ENCODE assay signal across 8 mouse cellular contexts in genomic region chr12:73113196-73113595, GRCm38 (mm10). TPM values are rescaled to one million over a fixed set of nuclear protein-coding genes. Genes with fewer than 3 reads are reported as not detected.
DNase-seq lines count a peak whose midpoint lies in the region; TF ChIP-seq lines count a peak whose summit lies in the region.

Gene Six4 (minus strand): TSS chr12:73113456.

- peak within 1 kb of the TSS; percentile 52 for H3K4me3 ChIP-seq in cortical plate, adult 2 months (ENCODE audit: insufficient read depth, low read length)
- H3K4me3 ChIP-seq in midbrain, embryonic 10.5 days, result peak within 1 kb of the TSS; percentile 85
- peak within 1 kb of the TSS; percentile 53 for H3K4me3 ChIP-seq in small intestine, adult 2 months (ENCODE audit: low read depth, low read length)

- TF ChIP-seq POLR2A in cortical plate, adult 2 months (IDR thresholded peaks at IDR 0.05; ENCODE audit: extremely low read depth, insufficient read depth, low read length), result no peak
- TF ChIP-seq POLR2A in small intestine, adult 2 months (IDR thresholded peaks at IDR 0.05; ENCODE audit: low read depth, low read length), result no peak

- H3K9me3 ChIP-seq in midbrain, embryonic 10.5 days (replicated peaks), result no peaks in the 10 kb centered on the region

- H3K4me1 ChIP-seq in cortical plate, adult 2 months (ENCODE audit: control insufficient read depth, insufficient read depth, low read length), result no peaks in the 10 kb centered on the region
- peaks cover 30% of the 10 kb centered on the region for H3K4me1 ChIP-seq in midbrain, embryonic 10.5 days
- H3K4me1 ChIP-seq in small intestine, adult 2 months (ENCODE audit: control insufficient read depth, insufficient read depth, insufficient read length, low read length), result peaks cover 13% of the 10 kb centered on the region

- no peak for TF ChIP-seq CTCF in cortical plate, adult 2 months (IDR thresholded peaks at IDR 0.05; ENCODE audit: extremely low read depth, insufficient read depth, low read length)
- no peak for TF ChIP-seq CTCF in small intestine, adult 2 months (IDR thresholded peaks at IDR 0.05; ENCODE audit: extremely low read depth, insufficient read length, insufficient replicate concordance, low read depth, low read length)

- 0% methylated on average over 20 of the region's 20 CpGs for WGBS in midbrain, embryonic 10.5 days
- under 1% methylated on average over 20 of the region's 20 CpGs for WGBS in small intestine, adult 2 months

- peak; percentile 59 to 66 for DNase-seq in left cerebral cortex, adult 18-20 months (ENCODE audit: low spot score in 2 of 2)
- DNase-seq in left cerebral cortex, adult 11 months (ENCODE audit: low spot score), result no peak
- DNase-seq in gastrocnemius, postnatal 25 days, result peak; percentile 88
- DNase-seq in induced T-regulatory cell, adult 2 months (ENCODE audit: low read depth), result peak; percentile 12
- peak; percentile 78 for DNase-seq in left cerebral cortex, postnatal 4 days
- DNase-seq in midbrain, embryonic 10.5 days (ENCODE audit: low spot score), result peak; percentile 87

- peaks cover 10% of the 10 kb centered on the region for H3K36me3 ChIP-seq in midbrain, embryonic 10.5 days
- no peaks in the 10 kb centered on the region for H3K36me3 ChIP-seq in small intestine, adult 2 months (ENCODE audit: control insufficient read depth, insufficient read depth, low read length)

- H3K27ac ChIP-seq in cortical plate, adult 2 months (ENCODE audit: insufficient read depth, low read length), result no peak within 1 kb of the TSS
- H3K27ac ChIP-seq in midbrain, embryonic 10.5 days (replicated peaks), result peak within 1 kb of the TSS; percentile 81
- H3K27ac ChIP-seq in small intestine, adult 2 months (ENCODE audit: insufficient read depth, low read depth, low read length), result no peak within 1 kb of the TSS

- H3K27me3 ChIP-seq in midbrain, embryonic 10.5 days (ENCODE audit: low read depth, poor library complexity, severe bottlenecking), result peaks cover 32% of the 10 kb centered on the region
- peaks cover 42% of the 10 kb centered on the region for H3K27me3 ChIP-seq in small intestine, adult 2 months (ENCODE audit: control insufficient read depth, insufficient read depth, low read length)

- intact Hi-C loops in left cerebral cortex, postnatal 4 days (cut with DNase I), result no loop called here

RNA-seq across cellular contexts. Expression of gene Six4, which starts in this region (rescaled TPM):
- 1 to 10 TPM; 2.9 to 3.9 TPM for total RNA-seq in left cerebral cortex, adult 18-20 months (2021)
- polyA plus RNA-seq in cortical plate, adult 2 months (2012; rRNA removed), result 0.78 and 0.84 TPM in 2 replicates
- 10 to 100 TPM; 12.3 to 13.2 TPM for total RNA-seq in gastrocnemius, postnatal 25 days (2021)
- total RNA-seq in left cerebral cortex, postnatal 4 days (2021), result under 1 TPM; 0.34 to 0.38 TPM
- polyA plus RNA-seq in midbrain, embryonic 10.5 days (2016; fragmentation: Nextera tagmentation; extraction: Ambion mirVana), result 3.1 and 3.9 TPM in 2 replicates
- polyA plus RNA-seq in small intestine, adult 2 months (2012; rRNA removed), result 0.03 and 0.08 TPM in 2 replicates

Comparison
In these comparisons a context has a peak if more than half of its experiments do, and no peak if none do; other contexts are left out.
1. Peak in DNase-seq in left cerebral cortex, postnatal 4 days; RNA of the gene not detected or under 1 TPM.